Mouse (Mus musculus): ENCODE data around the gene Hivep3.

GRCm38 (mm10) chr4:119922945-119923344 lies 189.4 kb downstream of the Hivep3 start:
- TF ChIP-seq EP300 (optimal IDR thresholded peaks at IDR 0.05): no peak
- no peak for TF ChIP-seq CTCF (IDR thresholded peaks at IDR 0.05; ENCODE audit: low read depth)
